Mouse (Mus musculus) liver, adult (tissue): ENCODE data around the gene Gpsm1.
A peak's percentile ranks its signal among the peaks of the same experiment; 100 is the strongest.

ENCODE experiments used
- GATA4 ChIP-seq: IDR thresholded peaks from 2 replicates; pipeline ENCODE4 v1.6.1; 2014; ENCODE audit warnings: mild to moderate bottlenecking, low read length; ENCODE audit not compliant: insufficient replicate concordance

Gene Gpsm1

DNA sequence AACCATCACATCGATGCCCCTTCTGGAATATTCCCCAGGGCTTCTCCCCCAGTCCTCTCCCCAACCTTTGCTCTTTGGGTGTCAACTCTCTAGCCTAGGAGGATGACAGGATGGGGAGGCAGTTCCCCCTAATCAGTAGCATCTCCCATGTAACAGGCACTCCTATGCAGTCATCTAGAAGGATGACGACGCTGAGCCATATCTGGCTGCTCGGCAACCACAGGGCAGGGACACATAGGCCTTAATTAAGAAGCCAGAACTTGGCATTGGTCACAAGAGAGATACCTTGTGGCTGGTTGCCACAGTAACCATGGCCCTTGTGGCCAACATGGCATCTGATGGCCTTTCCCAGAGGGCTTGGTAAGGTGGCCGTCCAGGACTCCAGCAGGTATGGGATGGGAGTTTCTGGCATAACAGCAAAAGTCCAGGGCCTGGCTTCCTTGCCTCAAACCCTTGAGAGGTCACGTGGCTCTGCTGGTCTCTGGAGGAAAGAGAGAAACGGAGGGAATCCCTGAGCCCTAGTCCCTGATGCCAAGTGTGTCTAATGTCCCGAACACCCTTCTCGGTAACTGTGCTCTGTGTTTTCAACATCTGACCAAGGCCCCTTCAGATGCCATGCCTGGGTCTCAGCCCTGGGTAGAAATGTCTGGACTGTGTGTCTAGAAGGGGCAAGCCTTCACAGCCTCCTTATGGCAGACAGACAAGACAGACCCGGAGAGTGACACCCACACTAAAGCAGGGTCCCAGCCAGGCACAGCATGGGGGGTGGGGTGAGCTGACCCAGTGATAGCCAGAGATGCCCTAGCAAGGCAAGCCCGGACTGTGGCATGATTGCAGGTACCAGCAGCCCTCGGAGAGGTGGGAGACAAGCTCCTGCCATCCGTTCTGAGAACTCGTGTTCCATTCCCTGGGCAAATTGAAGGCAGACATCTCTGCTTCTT, 5.2 kb downstream of the Gpsm1 start:
- no peak for TF ChIP-seq GATA4

DNA sequence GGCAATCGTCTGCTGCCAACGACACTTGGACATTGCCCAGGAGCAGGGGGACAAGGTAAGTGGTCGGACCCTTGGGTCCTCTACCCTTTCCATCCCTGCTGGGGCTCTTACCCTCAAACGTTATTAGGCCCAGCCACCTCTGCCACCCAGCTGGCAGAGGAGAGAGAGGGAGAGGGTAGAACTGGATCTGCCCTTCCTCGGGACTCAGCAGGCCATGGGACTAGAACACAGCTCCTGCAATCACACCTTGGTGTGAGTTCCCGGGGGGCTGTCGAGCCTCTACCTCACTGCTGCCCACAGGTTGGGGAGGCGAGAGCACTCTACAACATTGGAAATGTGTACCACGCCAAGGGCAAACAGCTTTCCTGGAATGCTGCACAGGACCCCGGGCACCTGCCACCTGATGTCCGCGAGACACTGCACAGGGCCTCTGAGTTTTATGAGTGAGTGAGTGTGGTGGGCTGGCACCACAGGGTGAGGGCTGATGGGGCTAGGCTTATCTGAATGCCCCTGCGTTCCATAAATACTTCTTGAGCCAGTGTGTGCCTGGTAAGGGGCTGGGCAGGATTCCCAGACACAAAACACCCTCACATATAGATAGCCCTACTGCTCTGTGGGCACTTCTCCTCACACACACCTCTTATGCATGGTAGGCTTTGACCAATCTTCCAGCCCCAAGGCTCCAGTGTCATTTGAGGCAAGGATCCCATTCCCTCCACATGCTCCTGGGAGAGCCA, 8.4 kb downstream of the Gpsm1 start:
- no peak for TF ChIP-seq GATA4

DNA sequence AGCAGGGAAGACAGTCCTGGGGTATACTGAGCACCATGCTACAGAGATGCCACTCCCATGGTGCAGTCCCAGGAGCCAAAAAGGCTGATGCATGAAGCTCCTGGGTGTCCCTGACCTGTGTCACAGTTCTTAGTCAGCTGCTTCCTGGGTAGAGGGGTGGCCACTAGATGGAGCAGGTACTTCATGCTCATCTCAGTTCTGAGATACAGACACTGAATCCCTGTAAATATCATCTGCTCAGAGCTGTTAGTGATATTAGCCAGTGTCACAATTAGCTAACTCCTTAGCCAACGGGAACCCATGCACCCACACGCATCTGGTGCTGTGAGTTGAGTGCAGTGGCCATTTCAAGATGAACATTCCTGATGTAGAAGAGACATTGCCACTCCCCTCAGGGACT, 9.6 kb downstream of the Gpsm1 start:
- no peak for TF ChIP-seq GATA4

DNA sequence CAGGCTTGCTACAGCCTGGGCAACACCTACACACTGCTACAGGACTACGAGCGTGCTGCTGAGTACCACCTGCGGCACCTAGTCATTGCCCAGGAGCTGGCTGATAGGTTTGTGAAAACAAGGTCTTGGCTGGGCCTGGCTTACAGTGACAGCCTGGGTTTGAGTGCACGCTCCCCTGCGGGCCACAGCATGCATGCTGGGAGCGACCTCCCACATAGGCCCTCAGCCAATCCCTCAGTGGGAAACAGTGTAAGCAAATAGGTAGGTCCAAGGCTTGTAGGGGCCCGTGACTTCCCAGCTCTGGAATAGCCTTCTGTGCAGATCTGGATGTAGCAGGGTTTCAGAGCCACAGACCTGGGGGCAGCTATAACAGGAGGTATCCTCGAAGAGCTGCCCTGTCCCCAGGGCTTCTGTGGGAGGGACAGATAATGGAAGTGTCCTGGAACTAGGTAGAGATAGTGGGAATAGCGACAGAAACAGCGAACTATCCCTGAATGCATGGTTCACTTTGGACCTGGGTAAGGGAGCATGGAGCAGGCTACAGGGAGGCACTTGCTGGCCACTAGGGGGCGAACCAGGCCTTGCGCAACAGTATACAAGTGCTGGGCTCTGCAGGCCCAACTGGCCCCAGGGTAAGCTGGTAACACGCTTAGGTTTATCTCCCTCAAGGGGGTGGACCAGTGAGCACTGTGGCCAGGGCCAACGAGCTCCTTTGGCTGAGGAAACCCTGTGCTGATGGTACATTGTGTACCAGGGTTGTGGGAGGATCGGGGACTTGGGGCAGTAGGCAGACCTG, 10.3 kb downstream of the Gpsm1 start:
- TF ChIP-seq GATA4: no peak

DNA sequence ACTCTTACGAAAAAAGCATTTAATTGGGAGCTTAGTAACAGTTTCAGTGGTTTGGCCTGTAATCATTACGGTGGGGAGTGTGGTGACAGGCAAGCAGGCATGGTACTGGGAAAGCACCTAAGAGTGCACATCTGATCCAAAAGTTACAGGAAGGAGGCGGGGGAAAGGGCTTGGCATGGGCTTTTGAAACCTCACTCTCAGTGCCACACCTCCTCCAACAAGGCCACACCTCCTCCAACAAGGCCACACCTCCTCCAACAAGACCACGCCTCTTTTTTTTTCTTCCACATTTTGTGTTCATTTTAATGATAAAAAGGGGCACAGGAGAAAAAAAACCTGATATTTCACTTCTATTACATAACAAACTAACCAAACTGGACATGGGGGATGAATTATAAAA, 12.5 kb downstream of the Gpsm1 start:
- TF ChIP-seq GATA4: no peak

DNA sequence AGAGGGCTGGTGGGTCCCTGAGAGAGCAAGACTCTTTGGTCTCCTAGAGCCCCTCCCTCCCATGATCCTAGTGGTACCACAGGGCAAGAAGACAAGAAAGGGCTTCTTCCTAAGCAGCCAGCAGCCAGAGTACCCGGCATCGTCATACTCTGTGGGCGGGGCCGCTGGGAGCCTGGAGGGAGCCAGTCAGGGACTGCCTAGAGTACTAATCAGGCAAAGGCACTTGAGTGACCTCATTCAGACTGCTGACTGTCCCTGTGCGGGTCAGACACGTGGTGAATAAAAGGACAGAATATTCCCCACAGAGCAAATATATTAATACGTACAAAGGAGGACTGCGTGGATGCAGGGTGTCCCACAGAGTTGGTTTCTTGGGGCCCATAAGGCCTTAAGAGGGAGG, 14.1 kb downstream of the Gpsm1 start:
- TF ChIP-seq GATA4: no peak

DNA sequence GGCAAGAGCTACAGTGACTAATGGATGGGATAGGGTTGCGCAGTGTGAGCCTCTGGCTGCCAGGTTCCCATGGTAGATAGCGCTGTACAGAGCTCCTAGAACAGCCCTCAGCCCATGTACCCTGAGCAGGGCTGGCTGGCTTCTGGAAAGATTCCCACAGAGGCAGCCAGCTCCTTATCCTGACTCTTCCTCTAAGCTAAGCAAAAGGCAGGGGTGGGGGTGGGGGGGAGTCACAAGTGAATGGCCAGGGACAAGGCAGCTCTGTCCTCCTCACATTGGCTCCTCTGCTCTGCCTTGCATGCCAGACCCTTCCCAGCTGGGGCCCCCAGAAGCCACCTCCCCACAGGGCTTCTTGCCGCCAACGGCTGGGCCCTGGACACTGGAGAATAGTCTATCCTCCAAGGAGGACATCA, 14.7 kb downstream of the Gpsm1 start:
- TF ChIP-seq GATA4: no peak

DNA sequence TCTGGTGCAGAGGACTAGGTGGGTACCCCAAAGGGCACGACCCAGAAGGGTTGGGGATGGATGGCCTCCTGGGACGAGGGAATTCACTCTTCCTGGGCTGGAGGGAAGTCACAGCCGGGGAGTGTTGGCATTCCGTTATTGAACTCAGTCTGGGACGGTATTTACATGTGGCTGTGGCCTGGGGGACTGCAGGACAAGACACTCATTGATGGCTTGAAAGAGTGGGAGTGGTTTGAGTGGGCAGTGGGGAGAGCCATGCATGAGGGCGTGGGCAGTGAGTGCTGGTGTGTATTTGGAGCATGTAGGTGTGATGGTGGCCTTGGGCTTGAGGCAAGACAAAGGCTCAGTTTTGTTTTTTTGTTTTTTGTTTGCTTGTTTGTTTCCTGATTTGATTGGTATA, 15.4 kb downstream of the Gpsm1 start:
- no peak for TF ChIP-seq GATA4

DNA sequence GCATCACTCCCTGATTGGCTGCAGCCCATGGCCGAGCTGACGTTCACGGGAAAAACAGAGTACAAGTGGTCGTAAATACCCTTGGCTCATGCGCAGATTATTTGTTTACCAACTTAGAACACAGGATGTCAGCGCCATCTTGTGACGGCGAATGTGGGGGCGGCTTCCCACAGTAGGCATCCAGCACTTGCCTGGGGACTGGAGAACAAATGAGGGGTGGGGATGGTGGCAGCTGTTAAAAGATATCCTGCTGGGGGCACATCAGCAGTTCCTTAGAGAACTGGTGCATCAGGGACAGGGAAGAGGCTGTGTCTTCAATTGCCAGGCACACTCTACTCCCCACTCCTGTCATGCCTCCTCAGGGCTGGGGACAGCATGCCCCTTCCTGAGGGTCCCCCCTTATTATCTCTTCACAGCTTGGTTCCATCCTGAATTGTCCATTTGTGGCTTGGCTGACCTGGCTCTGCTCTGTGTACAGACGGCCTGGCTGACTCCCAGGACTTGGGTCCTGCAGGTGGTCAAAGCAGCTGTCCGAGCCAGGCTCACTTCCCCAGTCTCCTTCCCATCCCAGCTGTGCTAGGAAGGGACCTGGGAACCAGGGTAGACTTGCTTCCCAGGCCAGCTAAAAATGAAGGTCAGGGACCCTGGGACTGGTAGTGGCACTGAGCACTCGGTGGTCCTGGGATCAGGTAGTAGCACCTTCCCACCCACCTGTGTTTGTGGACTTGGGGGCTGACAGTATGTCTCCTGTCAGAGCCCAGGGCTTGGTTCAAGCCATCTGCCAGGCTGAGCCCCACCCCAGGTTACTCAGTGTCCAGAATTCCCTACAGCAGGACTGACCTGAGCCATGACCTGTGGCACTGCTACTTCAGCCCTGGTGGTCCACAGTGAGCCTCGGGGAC, 23.2 kb downstream of the Gpsm1 start:
- TF ChIP-seq GATA4: no peak

DNA sequence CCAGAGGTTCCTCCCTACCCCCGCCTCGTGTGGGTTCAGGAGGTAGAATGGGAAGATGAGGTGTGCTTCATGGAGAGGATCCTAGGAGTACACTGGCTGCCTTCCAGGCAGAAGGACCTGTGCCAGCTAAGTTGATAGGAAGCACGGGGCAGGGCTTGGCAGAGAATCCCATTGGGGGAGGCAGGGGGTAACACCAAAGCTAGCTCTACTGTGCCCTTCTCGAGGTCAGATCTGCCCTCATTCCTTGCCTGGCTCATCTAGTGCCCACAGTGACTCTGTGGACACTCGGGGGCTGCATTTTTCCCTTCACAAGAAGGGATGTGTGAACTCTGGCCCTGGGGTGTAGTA, 23.9 kb downstream of the Gpsm1 start:
- TF ChIP-seq GATA4: no peak

DNA sequence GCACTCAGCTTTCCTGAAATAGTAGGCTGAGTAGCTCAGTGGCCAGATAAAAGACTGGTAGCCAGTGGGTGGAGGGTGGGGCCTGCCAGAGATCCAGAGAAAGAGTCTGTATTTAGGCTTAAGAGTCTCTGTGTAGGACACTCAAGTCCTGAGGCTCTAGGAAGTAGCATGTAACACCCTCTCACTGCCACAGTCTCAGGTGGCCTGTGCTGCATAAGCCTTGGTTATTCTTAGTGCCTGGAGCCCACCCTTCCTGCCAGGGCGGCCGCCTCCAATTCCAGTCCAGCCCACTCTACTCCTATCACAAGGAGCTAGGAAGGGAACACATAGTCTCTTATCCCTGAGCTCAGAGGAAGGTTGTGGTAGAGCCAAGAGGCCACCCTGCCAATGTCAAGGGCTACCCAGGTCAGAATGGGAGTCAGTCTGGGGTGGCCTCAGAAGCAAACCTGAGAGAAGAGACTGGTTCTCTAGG, 26.2 kb downstream of the Gpsm1 start:
- TF ChIP-seq GATA4: peak; percentile 31; the same call in 1 of the 2 replicates

DNA sequence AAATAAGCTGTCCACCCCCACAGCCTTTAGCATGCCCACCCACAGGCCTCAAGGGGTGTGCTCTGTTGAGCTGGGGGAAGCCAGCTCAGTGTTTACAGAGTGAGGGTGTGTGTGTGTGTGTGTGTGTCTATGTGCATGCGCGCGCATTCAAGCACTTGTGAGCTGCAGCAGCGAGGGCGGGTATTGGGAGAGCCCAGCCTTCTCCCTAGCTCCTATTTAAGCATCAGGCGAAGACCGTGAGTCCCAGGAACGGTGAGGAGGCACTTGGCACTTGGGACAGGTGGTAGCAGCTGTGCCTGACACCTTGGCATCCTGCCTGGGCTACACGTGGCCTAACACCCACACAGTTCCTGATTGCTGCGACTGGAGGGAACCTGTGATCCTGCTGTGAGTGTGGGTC, 26.7 kb downstream of the Gpsm1 start:
- no peak for TF ChIP-seq GATA4

DNA sequence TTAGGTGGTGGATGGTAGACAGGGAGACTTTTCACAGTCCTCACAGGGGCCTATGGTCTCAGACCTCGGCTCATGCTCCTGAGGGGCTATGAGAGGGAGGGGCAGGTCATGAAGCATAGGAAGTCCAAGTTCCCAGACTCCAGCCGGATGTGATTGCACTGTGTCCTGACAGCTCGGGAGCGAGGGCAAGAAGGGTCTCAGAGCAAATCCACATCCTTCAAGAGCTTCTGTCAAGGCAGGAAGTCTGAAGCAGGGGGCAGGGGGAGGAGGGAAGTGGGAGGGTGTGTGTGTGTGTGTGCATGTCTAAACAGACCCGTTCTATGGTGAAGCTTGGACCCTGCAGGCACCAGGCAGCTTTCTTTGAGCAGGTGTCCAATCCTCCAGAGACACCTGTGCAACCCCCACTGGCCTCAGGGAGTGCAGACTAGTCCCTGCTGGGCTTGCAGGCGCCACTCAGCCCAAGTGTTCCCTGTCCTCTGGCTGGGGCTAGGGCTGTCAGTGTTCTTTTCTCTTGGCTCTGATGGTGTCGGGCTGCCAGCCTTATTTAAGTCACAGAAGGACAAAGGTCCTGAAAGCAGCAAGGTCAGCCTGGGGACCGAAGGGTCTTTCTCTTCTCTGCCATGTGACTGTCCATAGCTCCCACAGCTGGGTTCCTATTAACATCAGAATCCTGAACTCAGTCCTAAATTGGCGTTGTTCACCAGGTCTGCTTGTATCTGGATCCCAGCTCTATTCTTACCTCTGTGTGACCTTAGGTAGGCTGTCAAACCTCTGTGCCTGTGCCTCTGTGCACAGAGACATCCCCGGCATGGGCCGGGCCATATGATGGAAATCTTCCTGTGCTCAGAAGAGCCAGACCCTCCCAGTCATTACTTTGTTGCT, 27.5 kb downstream of the Gpsm1 start:
- no peak for TF ChIP-seq GATA4
